Mouse (Mus musculus) myocyte (in vitro differentiated cells): ENCODE measurements at regions not wholly inside any gene's neighbourhood (a gene's known extent, or its start where the extent isn't known, plus 50 kb on each side); places are given as distances from the start of the nearest gene placed in this dataset.

Experiments
- H3K27me3 ChIP-seq: one replicate; pipeline ENCODE4 v1.6.1; 2011; ENCODE audit not compliant: control insufficient read depth, insufficient read depth, insufficient read length
- H3K36me3 ChIP-seq: one replicate; pipeline ENCODE4 v1.6.1; 2011; ENCODE audit not compliant: control insufficient read depth, insufficient read depth
- H3K4me2 ChIP-seq: one replicate; pipeline ENCODE4 v1.6.1; 2011; ENCODE audit warnings: low read depth, control low read depth
- H3K4me3 ChIP-seq: one replicate; pipeline ENCODE4 v1.5.1; 2011; ENCODE audit warnings: mild to moderate bottlenecking, control low read depth, moderate library complexity
- H3K79me2 ChIP-seq: one replicate; pipeline ENCODE4 v1.6.1; 2011; ENCODE audit not compliant: control insufficient read depth, insufficient read depth
- H3ac ChIP-seq: one replicate; pipeline ENCODE4 v1.6.1; 2011; ENCODE audit not compliant: control insufficient read depth, insufficient read length
- CEBPB ChIP-seq: IDR thresholded peaks from 2 replicates; pipeline ENCODE4 v1.6.1; 2011; ENCODE audit warnings: mild to moderate bottlenecking, moderate library complexity; ENCODE audit not compliant: poor library complexity, insufficient read depth, severe bottlenecking
- E2F4 ChIP-seq: IDR thresholded peaks from one replicate; pipeline ENCODE4 v1.6.1; 2011; ENCODE audit warnings: mild to moderate bottlenecking, control low read depth, moderate library complexity; ENCODE audit not compliant: insufficient read depth
- MAX ChIP-seq: IDR thresholded peaks from one replicate; pipeline ENCODE4 v1.6.1; 2011; ENCODE audit warnings: low read depth, mild to moderate bottlenecking, control low read depth
- MYOD1 ChIP-seq, 3 experiments: IDR thresholded peaks; one replicate each; pipeline ENCODE4 v1.6.1; 2011; ENCODE audit warnings: control low read depth in 2 of 3, low read depth in 2 of 3, mild to moderate bottlenecking in 2 of 3, moderate library complexity in 1 of 3; ENCODE audit not compliant: insufficient read length in 2 of 3, control insufficient read depth in 1 of 3
- MYOG ChIP-seq, 3 experiments: IDR thresholded peaks; one replicate each; pipeline ENCODE4 v1.6.1; 2011; ENCODE audit warnings: control low read depth in 2 of 3, low read depth in 2 of 3, mild to moderate bottlenecking in 2 of 3; ENCODE audit not compliant: insufficient read length in 2 of 3, control insufficient read depth in 1 of 3, insufficient read depth in 1 of 3
- POLR2A ChIP-seq: IDR thresholded peaks from one replicate; pipeline ENCODE4 v1.6.1; 2011; ENCODE audit warnings: low read depth, mild to moderate bottlenecking, control low read depth, moderate library complexity; ENCODE audit not compliant: insufficient read length
- POLR2AphosphoS2 ChIP-seq: IDR thresholded peaks from one replicate; pipeline ENCODE4 v1.6.1; 2011; ENCODE audit warnings: low read depth, control low read depth; ENCODE audit not compliant: insufficient read length
- REST ChIP-seq: IDR thresholded peaks from one replicate; pipeline ENCODE4 v1.6.1; 2011; ENCODE audit warnings: mild to moderate bottlenecking, control low read depth, moderate library complexity; ENCODE audit not compliant: insufficient read depth, insufficient read length
- SRF ChIP-seq: IDR thresholded peaks from one replicate; pipeline ENCODE4 v1.6.1; 2011; ENCODE audit warnings: low read depth; ENCODE audit not compliant: control insufficient read depth, insufficient read length
- TCF12 ChIP-seq: IDR thresholded peaks from one replicate; pipeline ENCODE4 v1.6.1; 2011; ENCODE audit warnings: mild to moderate bottlenecking, control low read depth; ENCODE audit not compliant: poor library complexity, insufficient read depth, severe bottlenecking
- TCF3 ChIP-seq: IDR thresholded peaks from one replicate; pipeline ENCODE4 v1.6.1; 2011; ENCODE audit warnings: low read depth, control low read depth; ENCODE audit not compliant: insufficient read length
- USF1 ChIP-seq: IDR thresholded peaks from one replicate; pipeline ENCODE4 v1.6.1; 2011; ENCODE audit warnings: low read depth, mild to moderate bottlenecking, control low read depth, moderate library complexity

GRCm38 (mm10) chr14:114880291-114880690 is 211.7 kb upstream of the Gpc5 start:
- Histone ChIP-seq H3K79me2 (no peaks in the 10 kb centered on the region), H3K4me3 (no peak overlapping the region), H3K4me2 (no peak overlapping the region), H3K36me3 (no peaks in the 10 kb centered on the region), H3K27me3 (no peaks in the 10 kb centered on the region), H3ac (no peak overlapping the region)
- TF ChIP-seq CEBPB = no peak
- no peak for TF ChIP-seq MYOG (IDR thresholded peaks at IDR 0.05; ENCODE audit: control insufficient read depth in 1 of 3, insufficient read depth in 1 of 3, insufficient read length in 2 of 3, low read depth in 2 of 3)
- TF ChIP-seq USF1 = no peak
- no peak for TF ChIP-seq POLR2AphosphoS2
- TF ChIP-seq TCF3 = no peak
- TF ChIP-seq POLR2A = no peak
- TF ChIP-seq MAX = no peak
- no peak for TF ChIP-seq MYOD1 (IDR thresholded peaks at IDR 0.05; ENCODE audit: control insufficient read depth in 1 of 3, insufficient read length in 2 of 3, low read depth in 2 of 3)
- TF ChIP-seq SRF = no peak
- no peak for TF ChIP-seq E2F4
- TF ChIP-seq REST = no peak
- no peak for TF ChIP-seq TCF12

- TF ChIP-seq MAX (no peak), CEBPB (no peak), E2F4 (no peak), TCF3 (no peak), POLR2A (no peak), TCF12 (no peak), SRF (no peak), REST (no peak), POLR2AphosphoS2 (no peak), MYOG (IDR thresholded peaks at IDR 0.05; ENCODE audit: control insufficient read depth in 1 of 3, insufficient read depth in 1 of 3, insufficient read length in 2 of 3, low read depth in 2 of 3) (no peak), USF1 (no peak), MYOD1 (IDR thresholded peaks at IDR 0.05; ENCODE audit: control insufficient read depth in 1 of 3, insufficient read length in 2 of 3, low read depth in 2 of 3) (no peak)
- Histone ChIP-seq H3K79me2 (no peaks in the 10 kb centered on the region), H3K4me3 (no peak overlapping the region)
Observed at GRCm38 (mm10) chr14:114904109-114904508, 187.9 kb upstream of the Gpc5 start.

GRCm38 (mm10) chr14:114912271-114912670 is 179.7 kb upstream of the Gpc5 start:
- Histone ChIP-seq H3K27me3 (no peaks in the 10 kb centered on the region), H3K4me2 (peak overlapping the region; percentile 61), H3K79me2 (no peaks in the 10 kb centered on the region), H3K4me3 (no peak overlapping the region), H3K36me3 (no peaks in the 10 kb centered on the region), H3ac (no peak overlapping the region)
- TF ChIP-seq TCF12 (no peak), SRF (no peak), CEBPB (no peak), TCF3 (no peak), E2F4 (no peak), MYOD1 (IDR thresholded peaks at IDR 0.05; ENCODE audit: control insufficient read depth in 1 of 3, insufficient read length in 2 of 3, low read depth in 2 of 3) (no peak), POLR2A (no peak)

More at GRCm38 (mm10) chr14:114904109-114904508, 187.9 kb upstream of the Gpc5 start:
- H3K36me3 ChIP-seq = no peaks in the 10 kb centered on the region
- no peak overlapping the region for H3K4me2 ChIP-seq
- H3ac ChIP-seq = no peak overlapping the region
- H3K27me3 ChIP-seq = no peaks in the 10 kb centered on the region

GRCm38 (mm10) chr14:114913238-114913637 is 178.8 kb upstream of the Gpc5 start:
- no peak overlapping the region for H3K4me2 ChIP-seq
- H3K27me3 ChIP-seq = no peaks in the 10 kb centered on the region
- no peaks in the 10 kb centered on the region for H3K79me2 ChIP-seq
- no peak overlapping the region for H3ac ChIP-seq
- H3K36me3 ChIP-seq = no peaks in the 10 kb centered on the region
- TF ChIP-seq POLR2A (no peak), MAX (no peak), MYOD1 (IDR thresholded peaks at IDR 0.05; ENCODE audit: control insufficient read depth in 1 of 3, insufficient read length in 2 of 3, low read depth in 2 of 3) (no peak), CEBPB (no peak), REST (no peak), MYOG (IDR thresholded peaks at IDR 0.05; ENCODE audit: control insufficient read depth in 1 of 3, insufficient read depth in 1 of 3, insufficient read length in 2 of 3, low read depth in 2 of 3) (no peak), SRF (no peak), TCF12 (no peak), E2F4 (no peak), TCF3 (no peak), USF1 (no peak), POLR2AphosphoS2 (no peak)
- no peak overlapping the region for H3K4me3 ChIP-seq

- Histone ChIP-seq H3K4me3 (no peak overlapping the region), H3K27me3 (no peaks in the 10 kb centered on the region), H3K36me3 (no peaks in the 10 kb centered on the region), H3K4me2 (no peak overlapping the region), H3K79me2 (no peaks in the 10 kb centered on the region), H3ac (no peak overlapping the region)
- TF ChIP-seq POLR2A (no peak), MYOD1 (IDR thresholded peaks at IDR 0.05; ENCODE audit: control insufficient read depth in 1 of 3, insufficient read length in 2 of 3, low read depth in 2 of 3) (no peak), POLR2AphosphoS2 (no peak), CEBPB (no peak)
Observed at GRCm38 (mm10) chr14:114945744-114946143, 146.3 kb upstream of the Gpc5 start.
